Mouse (Mus musculus) neural tube, embryonic 13.5 days (tissue): ENCODE results near the gene Usp16. TPM values are rescaled to one million over a fixed set of nuclear protein-coding genes. Genes with fewer than 3 reads are reported as not detected.
A peak's percentile ranks its signal among the peaks of the same experiment; 100 is the strongest.

ENCODE experiments used
- ATAC-seq: fragments of 200-750 bp; cut with Nextera tagmentation; 2 replicates; pipeline ENCODE4 v1.8.0; 2017; ENCODE audit warnings: low read depth, mild to moderate bottlenecking, moderate TSS enrichment, moderate library complexity
- H3K27ac ChIP-seq: fragments of 300-500 bp; sonication (generic); replicated peaks from 2 replicates; pipeline ENCODE4 v1.5.1; 2015; ENCODE audit warnings: moderate library complexity, mild to moderate bottlenecking, inconsistent platforms
- H3K27me3 ChIP-seq: fragments of 300-500 bp; sonication (generic); 2 replicates; pipeline ENCODE4 v1.6.1; 2015; ENCODE audit warnings: mild to moderate bottlenecking, inconsistent platforms
- H3K36me3 ChIP-seq: fragments of 300-500 bp; sonication (generic); 2 replicates; pipeline ENCODE4 v1.6.1; 2015; ENCODE audit warnings: mild to moderate bottlenecking, inconsistent platforms
- H3K4me1 ChIP-seq: fragments of 300-500 bp; sonication (generic); replicated peaks from 2 replicates; pipeline ENCODE4 v1.6.1; 2015; ENCODE audit warnings: inconsistent platforms
- H3K4me2 ChIP-seq: fragments of 300-500 bp; sonication (generic); 2 replicates; pipeline ENCODE4 v1.6.1; 2015; ENCODE audit warnings: inconsistent platforms, mild to moderate bottlenecking, moderate library complexity
- H3K4me3 ChIP-seq: fragments of 300-500 bp; sonication (generic); 2 replicates; pipeline ENCODE4 v1.5.1; 2015; ENCODE audit warnings: mild to moderate bottlenecking, inconsistent platforms
- H3K9ac ChIP-seq: fragments of 300-500 bp; sonication (generic); 2 replicates; pipeline ENCODE4 v1.6.1; 2015; ENCODE audit warnings: moderate library complexity, mild to moderate bottlenecking, inconsistent platforms
- H3K9me3 ChIP-seq: fragments of 300-500 bp; sonication (generic); 2 replicates; pipeline ENCODE4 v1.6.1; 2016; ENCODE audit warnings: inconsistent platforms
- WGBS: fragments of 180-500 bp; shearing (Covaris S2); methylation state at CpG from one replicate; pipeline ENCODE4 v1.1.7; 2015; 5-methylcytosine and 5-hydroxymethylcytosine counted together
- polyA plus RNA-seq: library from polyadenylated mRNA; unstranded; fragments of >200 nt; fragmentation: Nextera tagmentation; extraction: Ambion mirVana; gene quantifications from 2 replicates; pipeline ENCODE4 v1.2.1, GENCODE M21; 2015

Gene Usp16
- polyA plus RNA-seq, 1 experiment from 2014 or later, result 44.3 TPM

DNA sequence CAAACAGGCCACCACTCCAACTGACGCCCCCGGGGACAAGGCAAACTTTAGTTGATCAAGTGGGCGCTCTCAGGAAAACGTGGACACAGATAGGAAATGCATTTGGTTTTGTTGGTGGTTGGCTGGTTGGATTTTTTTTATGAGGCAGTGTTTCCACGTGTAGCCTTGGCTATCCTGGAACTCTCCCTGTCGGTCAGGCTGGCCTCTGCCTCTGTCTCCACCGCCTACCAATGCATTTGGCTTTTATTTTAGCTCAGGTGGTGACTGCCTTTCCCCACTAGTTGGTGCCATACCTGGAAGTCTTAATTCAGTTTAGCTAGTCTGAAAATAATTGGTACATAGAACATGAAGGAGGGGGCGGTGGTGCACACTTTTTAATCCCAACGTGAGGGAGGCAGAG, 13.4 kb upstream of the Usp16 start:
- 0 out of 2 replicates have a peak overlapping the region, but pooled peaks have one; percentile 95 for H3K27ac ChIP-seq
- peaks cover 17% of the 10 kb centered on the region for H3K4me1 ChIP-seq
- peak overlapping the region; percentile 69 for H3K4me3 ChIP-seq
- H3K36me3 ChIP-seq, result no peaks in the 10 kb centered on the region
- H3K9ac ChIP-seq, result peak overlapping the region; percentile 87
- H3K9me3 ChIP-seq, result no peaks in the 10 kb centered on the region
- 0 out of 2 replicates have a peak, but pooled peaks have one; percentile 1 for ATAC-seq
- H3K27me3 ChIP-seq, result peaks cover 6% of the 10 kb centered on the region; the same call in 1 of the 2 replicates
- H3K4me2 ChIP-seq, result peak overlapping the region; percentile 71
- 28% methylated on average over 9 of the region's 9 CpGs for WGBS

GRCm38 (mm10) chr16:87442291-87442690, 12.2 kb upstream of the Usp16 start:
- WGBS, result 50% methylated on average over 5 of the region's 5 CpGs
- Histone ChIP-seq H3K4me1 (peaks cover 17% of the 10 kb centered on the region), H3K36me3 (no peaks in the 10 kb centered on the region), H3K4me2 (no peak overlapping the region), H3K4me3 (no peak overlapping the region), H3K27ac (no peak overlapping the region), H3K9me3 (no peaks in the 10 kb centered on the region), H3K9ac (no peak overlapping the region), H3K27me3 (peaks cover 9% of the 10 kb centered on the region; the same call in 1 of the 2 replicates)
- ATAC-seq, result no peak

- no peak overlapping the region for H3K4me3 ChIP-seq
- H3K4me1 ChIP-seq, result peaks cover 17% of the 10 kb centered on the region
- H3K27me3 ChIP-seq, result peaks cover 9% of the 10 kb centered on the region; the same call in 1 of the 2 replicates
- no peaks in the 10 kb centered on the region for H3K36me3 ChIP-seq
- H3K9ac ChIP-seq, result no peak overlapping the region
- H3K27ac ChIP-seq, result no peak overlapping the region
- no peaks in the 10 kb centered on the region for H3K9me3 ChIP-seq
- no peak overlapping the region for H3K4me2 ChIP-seq
- no peak for ATAC-seq
Observed at GRCm38 (mm10) chr16:87443245-87443644, 11.3 kb upstream of the Usp16 start.

GRCm38 (mm10) chr16:87444071-87444470, 10.4 kb upstream of the Usp16 start:
- ATAC-seq, result no peak
- H3K27ac ChIP-seq, result no peak overlapping the region
- H3K4me3 ChIP-seq, result no peak overlapping the region

GRCm38 (mm10) chr16:87445110-87445509, 9.4 kb upstream of the Usp16 start:
- Histone ChIP-seq H3K4me3 (no peak overlapping the region), H3K9me3 (no peaks in the 10 kb centered on the region), H3K4me2 (no peak overlapping the region), H3K36me3 (no peaks in the 10 kb centered on the region), H3K9ac (no peak overlapping the region), H3K4me1 (peaks cover 12% of the 10 kb centered on the region), H3K27me3 (peaks cover 9% of the 10 kb centered on the region; the same call in 1 of the 2 replicates), H3K27ac (no peak overlapping the region)
- ATAC-seq, result no peak

More at GRCm38 (mm10) chr16:87444071-87444470, 10.4 kb upstream of the Usp16 start:
- WGBS, result 48% methylated on average over 1 of the region's 1 CpGs
- H3K9ac ChIP-seq, result no peak overlapping the region
- H3K36me3 ChIP-seq, result no peaks in the 10 kb centered on the region
- no peaks in the 10 kb centered on the region for H3K9me3 ChIP-seq
- H3K4me1 ChIP-seq, result peaks cover 17% of the 10 kb centered on the region
- no peak overlapping the region for H3K4me2 ChIP-seq
- H3K27me3 ChIP-seq, result peaks cover 9% of the 10 kb centered on the region; the same call in 1 of the 2 replicates

- Histone ChIP-seq H3K4me2 (no peak overlapping the region), H3K4me1 (peaks cover 12% of the 10 kb centered on the region), H3K4me3 (no peak overlapping the region), H3K27ac (no peak overlapping the region), H3K36me3 (no peaks in the 10 kb centered on the region), H3K9me3 (no peaks in the 10 kb centered on the region), H3K9ac (no peak overlapping the region), H3K27me3 (peaks cover 9% of the 10 kb centered on the region; the same call in 1 of the 2 replicates)
- WGBS, result 94% methylated on average over 3 of the region's 3 CpGs
- ATAC-seq, result no peak
Observed at GRCm38 (mm10) chr16:87445528-87445927, 9.0 kb upstream of the Usp16 start.

- WGBS, result 95% methylated on average over 2 of the region's 2 CpGs
- no peak for ATAC-seq
- 0 out of 2 replicates have a peak, but pooled peaks cover under 1% of the 10 kb centered on the region for H3K36me3 ChIP-seq
- no peaks in the 10 kb centered on the region for H3K9me3 ChIP-seq
- no peak overlapping the region for H3K9ac ChIP-seq
- H3K27me3 ChIP-seq, result no peaks in the 10 kb centered on the region
- no peak overlapping the region for H3K27ac ChIP-seq
- peaks cover 24% of the 10 kb centered on the region for H3K4me1 ChIP-seq
- no peak overlapping the region for H3K4me2 ChIP-seq
- H3K4me3 ChIP-seq, result no peak overlapping the region
Observed at GRCm38 (mm10) chr16:87453226-87453625, 1.3 kb upstream of the Usp16 start.

GRCm38 (mm10) chr16:87455180-87455611, 693 bp downstream of the Usp16 start:
- H3K9me3 ChIP-seq, result no peaks in the 10 kb centered on the region
- H3K4me3 ChIP-seq, result peak overlapping the region; percentile 83
- ATAC-seq, result peak; percentile 30

GRCm38 (mm10) chr16:87458752-87459151, 4.2 kb downstream of the Usp16 start:
- Histone ChIP-seq H3K36me3 (peaks cover 42% of the 10 kb centered on the region), H3K4me1 (peaks cover 24% of the 10 kb centered on the region), H3K27me3 (no peaks in the 10 kb centered on the region), H3K4me3 (no peak overlapping the region), H3K9ac (no peak overlapping the region), H3K27ac (no peak overlapping the region), H3K9me3 (no peaks in the 10 kb centered on the region), H3K4me2 (no peak overlapping the region)
- 96% methylated on average over 3 of the region's 3 CpGs for WGBS
- ATAC-seq, result no peak

More at GRCm38 (mm10) chr16:87455180-87455611, 693 bp downstream of the Usp16 start:
- WGBS, result under 1% methylated on average over 38 of the region's 38 CpGs
- Histone ChIP-seq H3K27me3 (no peaks in the 10 kb centered on the region), H3K4me2 (peak overlapping the region; percentile 97), H3K4me1 (peaks cover 24% of the 10 kb centered on the region), H3K9ac (peak overlapping the region; percentile 88), H3K27ac (peak overlapping the region; percentile 85), H3K36me3 (peaks cover 15% of the 10 kb centered on the region; the same call in 1 of the 2 replicates)

DNA sequence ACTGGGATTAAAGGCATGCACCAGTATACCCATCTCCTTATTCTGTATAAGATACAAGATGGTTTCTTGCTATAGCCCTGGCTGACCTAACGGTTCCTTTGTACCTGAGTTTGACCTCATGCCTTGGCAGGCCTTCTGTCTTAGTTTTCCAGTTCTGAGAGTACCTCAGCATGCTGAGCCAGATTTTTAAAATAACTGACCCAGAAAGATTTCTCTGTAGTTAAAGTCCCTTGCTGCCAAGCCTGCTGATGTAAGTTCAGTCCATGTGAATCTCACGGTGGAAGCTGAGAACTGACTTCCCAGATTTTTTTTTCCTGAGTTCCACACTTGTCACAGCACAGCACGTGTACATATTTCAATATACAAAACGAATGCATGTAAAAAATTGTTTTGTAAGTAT, 16.1 kb downstream of the Usp16 start:
- 91% methylated on average over 4 of the region's 4 CpGs for WGBS
- no peaks in the 10 kb centered on the region for H3K27me3 ChIP-seq
- H3K27ac ChIP-seq, result no peak overlapping the region
- peaks cover 85% of the 10 kb centered on the region for H3K36me3 ChIP-seq
- no peaks in the 10 kb centered on the region for H3K9me3 ChIP-seq
- H3K4me1 ChIP-seq, result no peaks in the 10 kb centered on the region
- H3K9ac ChIP-seq, result no peak overlapping the region
- ATAC-seq, result no peak
- H3K4me3 ChIP-seq, result no peak overlapping the region
- no peak overlapping the region for H3K4me2 ChIP-seq

- peaks cover 90% of the 10 kb centered on the region for H3K36me3 ChIP-seq
- 96% methylated on average over 5 of the region's 5 CpGs for WGBS
- no peak for ATAC-seq
Observed at GRCm38 (mm10) chr16:87484367-87484766, 29.9 kb downstream of the Usp16 start.

DNA sequence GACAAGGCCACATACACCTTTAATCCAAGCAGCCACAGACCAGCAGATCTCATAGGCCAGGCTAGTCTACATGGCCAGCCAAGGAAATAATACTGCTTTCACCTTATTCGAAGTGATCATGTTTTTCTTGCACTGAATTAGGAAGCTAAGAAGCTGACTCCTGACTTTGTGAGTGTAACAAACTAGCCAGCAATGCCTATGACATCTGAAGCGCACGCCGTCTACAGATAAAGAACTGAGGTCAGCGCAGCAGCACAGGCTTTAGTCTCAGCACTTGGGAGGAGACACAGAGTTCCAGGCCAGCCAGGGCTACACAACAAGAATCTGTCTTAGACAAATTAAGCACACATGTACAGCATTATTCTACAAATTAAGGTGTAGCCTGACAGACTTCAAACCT, 32.2 kb downstream of the Usp16 start:
- Histone ChIP-seq H3K9ac (no peak overlapping the region), H3K4me3 (no peak overlapping the region), H3K27ac (no peak overlapping the region), H3K36me3 (peaks cover 96% of the 10 kb centered on the region), H3K4me1 (no peaks in the 10 kb centered on the region), H3K27me3 (no peaks in the 10 kb centered on the region), H3K4me2 (no peak overlapping the region), H3K9me3 (no peaks in the 10 kb centered on the region)
- no peak for ATAC-seq
- WGBS, result 95% methylated on average over 5 of the region's 5 CpGs

More at GRCm38 (mm10) chr16:87484367-87484766, 29.9 kb downstream of the Usp16 start:
- Histone ChIP-seq H3K4me3 (no peak overlapping the region), H3K4me1 (no peaks in the 10 kb centered on the region), H3K27me3 (no peaks in the 10 kb centered on the region), H3K27ac (no peak overlapping the region), H3K9me3 (no peaks in the 10 kb centered on the region), H3K4me2 (no peak overlapping the region), H3K9ac (no peak overlapping the region)

GRCm38 (mm10) chr16:87488605-87489004, 34.1 kb downstream of the Usp16 start:
- 89% methylated on average over 2 of the region's 2 CpGs for WGBS
- Histone ChIP-seq H3K4me1 (no peaks in the 10 kb centered on the region), H3K9ac (no peak overlapping the region), H3K27me3 (no peaks in the 10 kb centered on the region), H3K4me3 (no peak overlapping the region), H3K9me3 (no peaks in the 10 kb centered on the region), H3K4me2 (no peak overlapping the region), H3K36me3 (peaks cover 98% of the 10 kb centered on the region), H3K27ac (no peak overlapping the region)
- no peak for ATAC-seq
